Mouse (Mus musculus) CH12.LX (cell line): ENCODE data around the gene Foxs1. TPM values are rescaled to one million over a fixed set of nuclear protein-coding genes. Genes with fewer than 3 reads are reported as not detected.

Experiments
- DNase-seq: peaks from one replicate; pipeline ENCODE4 v3.0.0-alpha.2; 2013; ENCODE audit errors: extremely low read depth
- H3K27ac ChIP-seq: 2 replicates; pipeline ENCODE4 v1.5.1; 2012; ENCODE audit warnings: low read depth, mild to moderate bottlenecking, control low read depth, moderate library complexity; ENCODE audit not compliant: insufficient read depth
- H3K27me3 ChIP-seq: replicated peaks from 2 replicates; pipeline ENCODE3; 2012; ENCODE audit warnings: inconsistent platforms
- H3K36me3 ChIP-seq, 2 experiments: replicated peaks in 1 of 2; 2 replicates each; pipeline versions ENCODE3 to v1.6.1; 2012; ENCODE audit warnings: inconsistent platforms in 1 of 2, low read length in 1 of 2, mild to moderate bottlenecking in 1 of 2, mixed read lengths in 1 of 2, moderate library complexity in 1 of 2; ENCODE audit not compliant: control insufficient read depth in 1 of 2, insufficient read depth in 1 of 2
- H3K4me1 ChIP-seq, 2 experiments: 2 replicates each; pipeline ENCODE4 v1.6.1; 2012; ENCODE audit warnings: inconsistent platforms in 1 of 2, moderate library complexity in 1 of 2; ENCODE audit not compliant: insufficient read depth in 2 of 2, control insufficient read depth in 1 of 2
- H3K4me2 ChIP-seq: 2 replicates; pipeline ENCODE4 v1.6.1; 2012; ENCODE audit warnings: low read depth, mild to moderate bottlenecking, control low read depth; ENCODE audit not compliant: poor library complexity, insufficient read depth, severe bottlenecking
- H3K4me3 ChIP-seq, 3 experiments: fragments of 150-350 bp in 1 of 3; sonication (generic) in 1 of 3; replicated peaks in 1 of 3; 2 replicates each; pipeline versions ENCODE3 to v1.5.1; 2011 to 2012; ENCODE audit warnings: low read depth in 2 of 3, low read length in 2 of 3, mild to moderate bottlenecking in 2 of 3, moderate library complexity in 2 of 3, control low read depth in 1 of 3, improper control_type of control experiment in 1 of 3, inconsistent platforms in 1 of 3, mixed read lengths in 1 of 3; ENCODE audit not compliant: poor library complexity in 1 of 3
- H3K79me2 ChIP-seq: replicated peaks from 2 replicates; pipeline ENCODE4 v1.6.1; 2012; ENCODE audit warnings: mild to moderate bottlenecking, moderate library complexity; ENCODE audit not compliant: control insufficient read depth, poor library complexity, insufficient read depth, severe bottlenecking; ENCODE audit errors: extremely low read depth
- H3K9ac ChIP-seq: 2 replicates; pipeline ENCODE4 v1.6.1; 2012; ENCODE audit warnings: low read depth, mild to moderate bottlenecking, control low read depth, moderate library complexity; ENCODE audit not compliant: insufficient read depth
- H3K9me3 ChIP-seq: replicated peaks from 2 replicates; pipeline ENCODE3; 2012; ENCODE audit warnings: low read length, inconsistent platforms, mixed read lengths
- BHLHE40 ChIP-seq: IDR thresholded peaks from 2 replicates; pipeline ENCODE4 v1.6.1; 2011; ENCODE audit warnings: mild to moderate bottlenecking, low read depth, low read length, improper control_type of control experiment
- CHD1 ChIP-seq: IDR thresholded peaks from 2 replicates; pipeline ENCODE4 v1.6.1; 2012; ENCODE audit warnings: low read depth, low read length, improper control_type of control experiment, inconsistent platforms
- CHD2 ChIP-seq: IDR thresholded peaks from 2 replicates; pipeline ENCODE4 v1.6.1; 2011; ENCODE audit warnings: low read length, improper control_type of control experiment
- CTCF ChIP-seq, 2 experiments: IDR thresholded peaks in 1 of 2; conservative IDR thresholded peaks in 1 of 2; 2 replicates each; pipeline ENCODE4 v1.5.1; 2011 to 2012; ENCODE audit warnings: low read depth in 2 of 2, low read length in 2 of 2, improper control_type of control experiment in 1 of 2, inconsistent platforms in 1 of 2, mild to moderate bottlenecking in 1 of 2, moderate library complexity in 1 of 2
- ELF1 ChIP-seq: IDR thresholded peaks from 2 replicates; pipeline ENCODE4 v1.6.1; 2014; ENCODE audit warnings: low read depth, mild to moderate bottlenecking, inconsistent platforms, low read length, improper control_type of control experiment
- HCFC1 ChIP-seq: IDR thresholded peaks from 2 replicates; pipeline ENCODE4 v1.6.1; 2012; ENCODE audit warnings: low read depth, mild to moderate bottlenecking, inconsistent platforms, low read length, improper control_type of control experiment
- JUND ChIP-seq: conservative IDR thresholded peaks from 2 replicates; pipeline ENCODE4 v1.6.1; 2011; ENCODE audit warnings: low read depth, low read length, improper control_type of control experiment
- KAT2A ChIP-seq: IDR thresholded peaks from 2 replicates; pipeline ENCODE4 v1.6.1; 2012; ENCODE audit warnings: low read length, improper control_type of control experiment, inconsistent platforms; ENCODE audit not compliant: insufficient replicate concordance
- MAFK ChIP-seq: IDR thresholded peaks from 2 replicates; pipeline ENCODE4 v1.6.1; 2011; ENCODE audit warnings: low read length, improper control_type of control experiment; ENCODE audit not compliant: insufficient replicate concordance
- MEF2A ChIP-seq: IDR thresholded peaks from 2 replicates; pipeline ENCODE4 v1.6.1; 2014; ENCODE audit warnings: low read depth, mild to moderate bottlenecking, inconsistent platforms, low read length, improper control_type of control experiment, borderline replicate concordance
- MXI1 ChIP-seq: IDR thresholded peaks from 2 replicates; pipeline ENCODE4 v1.6.1; 2011; ENCODE audit warnings: mild to moderate bottlenecking, low read depth, low read length, improper control_type of control experiment
- NELFE ChIP-seq: IDR thresholded peaks from 2 replicates; pipeline ENCODE4 v1.6.1; 2011; ENCODE audit warnings: low read depth, low read length, improper control_type of control experiment
- NRF1 ChIP-seq: IDR thresholded peaks from 2 replicates; pipeline ENCODE4 v1.6.1; 2014; ENCODE audit warnings: low read depth, mild to moderate bottlenecking, inconsistent platforms, low read length, improper control_type of control experiment, moderate library complexity
- PAX5 ChIP-seq: IDR thresholded peaks from 2 replicates; pipeline ENCODE4 v1.6.1; 2012; ENCODE audit warnings: low read length, inconsistent platforms, mixed read lengths
- RAD21 ChIP-seq: IDR thresholded peaks from 2 replicates; pipeline ENCODE4 v1.6.1; 2011; ENCODE audit warnings: low read depth, mild to moderate bottlenecking, low read length, improper control_type of control experiment, moderate library complexity
- SIN3A ChIP-seq: IDR thresholded peaks from 2 replicates; pipeline ENCODE4 v1.6.1; 2012; ENCODE audit warnings: low read length, improper control_type of control experiment, inconsistent platforms
- SMC3 ChIP-seq: IDR thresholded peaks from 2 replicates; pipeline ENCODE4 v1.6.1; 2011; ENCODE audit warnings: low read depth, low read length, improper control_type of control experiment
- TBP ChIP-seq: conservative IDR thresholded peaks from 2 replicates; pipeline ENCODE4 v1.6.1; 2011; ENCODE audit warnings: low read depth, low read length, improper control_type of control experiment
- TCF12 ChIP-seq: IDR thresholded peaks from 2 replicates; pipeline ENCODE4 v1.6.1; 2014; ENCODE audit warnings: low read depth, mild to moderate bottlenecking, inconsistent platforms, low read length, improper control_type of control experiment
- UBTF ChIP-seq: IDR thresholded peaks from 2 replicates; pipeline ENCODE4 v1.6.1; 2012; ENCODE audit warnings: low read depth, mild to moderate bottlenecking, inconsistent platforms, low read length, improper control_type of control experiment, moderate library complexity
- USF2 ChIP-seq: conservative IDR thresholded peaks from 2 replicates; pipeline ENCODE4 v1.6.1; 2011; ENCODE audit warnings: low read depth, low read length, improper control_type of control experiment
- ZKSCAN1 ChIP-seq: IDR thresholded peaks from 2 replicates; pipeline ENCODE4 v1.6.1; 2012; ENCODE audit warnings: low read depth, inconsistent platforms, low read length, improper control_type of control experiment, borderline replicate concordance
- ZMIZ1 ChIP-seq: IDR thresholded peaks from 2 replicates; pipeline ENCODE4 v1.6.1; 2012; ENCODE audit warnings: low read depth, mild to moderate bottlenecking, inconsistent platforms, low read length, improper control_type of control experiment
- dilution Hi-C: fragments of 300-500 bp; cut with MboI; formaldehyde crosslinking; loops from 2 replicates; pipeline ENCODE4 v1.14.3; 2020; ENCODE audit warnings: low sequenced_read_pairs; ENCODE audit not compliant: extremely low pct_unique_long_range_greater_than_20kb, extremely low pct_ligation_motif_present
- in situ Hi-C: fragments of 300-500 bp; cut with MboI; formaldehyde crosslinking; loops from 3 replicates; pipeline ENCODE4 v1.14.3; 2019; ENCODE audit warnings: low sequenced_read_pairs, low pct_ligation_motif_present, low pct_unique_long_range_greater_than_20kb, mixed read lengths
- polyA plus RNA-seq: library from polyadenylated mRNA; unstranded; fragments of >175 nt; gene quantifications from 2 replicates; pipeline ENCODE4 v1.2.1, GENCODE M21; 2012; ENCODE audit warnings: low read depth; ENCODE audit not compliant: insufficient read length
- total RNA-seq, 2 experiments: library from RNA; depleted of rRNA; stranded (reverse); fragments of 300-350 nt in 1 of 2; fragments of >200 nt in 1 of 2; gene quantifications; 2 replicates each; pipeline ENCODE4 v1.2.3; 2012 to 2014

Foxs1 gene
- total and polyA plus RNA-seq, 3 experiments, result 6.1 to 9.5 (median 9.1) TPM

GRCm38 (mm10) chr2:152941106-152941505, 8.1 kb upstream of the Foxs1 start:
- TF ChIP-seq CHD2 (no peak), PAX5 (no peak), NRF1 (no peak), ZKSCAN1 (no peak), ELF1 (no peak), BHLHE40 (no peak), JUND (no peak), NELFE (no peak)
- Histone ChIP-seq H3K79me2 (no peaks in the 10 kb centered on the region), H3K4me1 (peaks cover 0 to 15% of the 10 kb centered on the region in 2 experiments; a peak in 2 of 4 replicates), H3K36me3 (no peaks in the 10 kb centered on the region), H3K27ac (no peak overlapping the region), H3K4me2 (no peak overlapping the region), H3K4me3 (no peak overlapping the region), H3K9me3 (no peaks in the 10 kb centered on the region), H3K9ac (no peak overlapping the region), H3K27me3 (peaks cover 84% of the 10 kb centered on the region)
- in situ Hi-C loops, result no loop called here
- dilution Hi-C loops, result no loop called here
- DNase-seq, result no peak

- no peaks in the 10 kb centered on the region for H3K36me3 ChIP-seq
- no peak overlapping the region for H3K9ac ChIP-seq
- DNase-seq, result peak; percentile 78
- H3K79me2 ChIP-seq, result no peaks in the 10 kb centered on the region
- peaks cover 0 to 15% of the 10 kb centered on the region in 2 experiments; a peak in 2 of 4 replicates for H3K4me1 ChIP-seq
- dilution Hi-C loops, result no loop called here
- peaks cover 83% of the 10 kb centered on the region for H3K27me3 ChIP-seq
- peak; percentile 76 for TF ChIP-seq SMC3
- peak; percentile 46 for TF ChIP-seq RAD21
- no peak for TF ChIP-seq SIN3A
- no peak for TF ChIP-seq USF2
- TF ChIP-seq TCF12, result peak; percentile 31; the same call in 1 of the 2 replicates
- TF ChIP-seq BHLHE40, result no peak
- TF ChIP-seq NRF1, result 0 out of 2 replicates have a peak, but pooled peaks have one; percentile 20
- peak; percentile 82 to 94 for TF ChIP-seq CTCF (conservative IDR thresholded peaks at IDR 0.05 in 1 of 2, IDR thresholded peaks at IDR 0.05 in 1 of 2; ENCODE audit: low read depth in 2 of 2, low read length in 2 of 2)
- no peak for TF ChIP-seq UBTF
- in situ Hi-C loops, result no loop called here
- no peak overlapping the region for H3K4me2 ChIP-seq
- no peaks in the 10 kb centered on the region for H3K9me3 ChIP-seq
- H3K27ac ChIP-seq, result no peak overlapping the region
- H3K4me3 ChIP-seq, result no peak overlapping the region
Measured at GRCm38 (mm10) chr2:152939846-152940245, 6.8 kb upstream of the Foxs1 start.

- Histone ChIP-seq H3K27me3 (peaks cover 38% of the 10 kb centered on the region), H3K4me2 (no peak overlapping the region; the same call in 1 of the 2 replicates), H3K4me1 (peaks cover 4 to 53% of the 10 kb centered on the region in 2 experiments), H3K4me3 (no peak overlapping the region), H3K79me2 (no peaks in the 10 kb centered on the region), H3K36me3 (no peaks in the 10 kb centered on the region), H3K27ac (no peak overlapping the region), H3K9me3 (no peaks in the 10 kb centered on the region), H3K9ac (no peak overlapping the region)
- peak; percentile 87 for DNase-seq
- in situ Hi-C loops, result no loop called here
- dilution Hi-C loops, result no loop called here
- TF ChIP-seq JUND, result 0 out of 2 replicates have a peak, but pooled peaks have one; percentile 12
- TF ChIP-seq UBTF, result no peak
- 0 out of 2 replicates have a peak, but pooled peaks have one; percentile 26 for TF ChIP-seq NRF1
- TF ChIP-seq RAD21, result peak; percentile 91
- peak; percentile 37; the same call in 1 of the 2 replicates for TF ChIP-seq CHD2
- TF ChIP-seq CHD1, result no peak
- TF ChIP-seq KAT2A, result 0 out of 2 replicates have a peak, but pooled peaks have one; percentile 22
- peak; percentile 92 for TF ChIP-seq SMC3
- TF ChIP-seq HCFC1, result no peak
- TF ChIP-seq ZMIZ1, result no peak
- TF ChIP-seq PAX5, result no peak
- TF ChIP-seq MXI1, result 0 out of 2 replicates have a peak, but pooled peaks have one; percentile 29
- peak; percentile 48; the same call in 1 of the 2 replicates for TF ChIP-seq MEF2A
- TF ChIP-seq MAFK, result no peak
- TF ChIP-seq TBP, result no peak
- TF ChIP-seq ELF1, result peak; percentile 25; the same call in 1 of the 2 replicates
- 0 out of 2 replicates have a peak, but pooled peaks have one; percentile 10 for TF ChIP-seq BHLHE40
- TF ChIP-seq TCF12, result no peak
- 0 out of 2 replicates have a peak, but pooled peaks have one; percentile 23 for TF ChIP-seq NELFE
Measured at GRCm38 (mm10) chr2:152933614-152934013, 606 bp upstream of the Foxs1 start.
